Comparison of ENCODE assay signal across 9 mouse cellular contexts in the genomic region with DNA sequence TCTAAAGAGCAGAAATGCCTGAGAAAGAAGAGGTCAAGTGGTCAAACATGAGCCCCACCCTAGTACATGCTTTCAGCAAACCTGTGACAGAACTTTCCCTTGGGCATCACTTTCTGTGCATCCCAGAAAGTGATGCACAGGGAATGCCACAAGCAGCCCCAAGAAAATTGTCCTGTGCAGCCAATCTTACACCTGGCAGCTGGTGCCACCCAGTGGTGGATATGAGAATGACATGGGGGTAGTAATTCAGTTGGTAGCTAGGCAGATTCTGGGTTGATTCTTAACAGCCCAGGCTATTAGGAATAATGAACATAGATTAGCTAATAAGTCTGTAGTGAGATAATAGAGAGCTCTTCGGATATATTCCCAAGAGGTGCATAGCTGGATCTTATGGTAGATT.
DNase-seq lines count a peak whose midpoint lies in the region; ATAC-seq lines count a peak whose summit lies in the region.
"Had no signal": no experiment of that assay in that cellular context is flagged by ENCODE, and none has a peak within 500 bp of the region (broad histone marks: within the 10 kb centered on the region; RNA-seq: fewer than 3 reads in every experiment).

No protein-coding gene starts in this region.

- H3K27me3 ChIP-seq in liver, embryonic 13.5 days, result no peaks in the 10 kb centered on the region
- H3K27me3 ChIP-seq: heart, embryonic 15.5 days had no signal

- no peak overlapping the region for H3K27ac ChIP-seq in liver, embryonic 13.5 days
- H3K27ac ChIP-seq: heart, embryonic 15.5 days had no signal

- no peaks in the 10 kb centered on the region for H3K36me3 ChIP-seq in liver, embryonic 13.5 days
- H3K36me3 ChIP-seq: heart, embryonic 15.5 days had no signal

- H3K4me1 ChIP-seq in liver, embryonic 13.5 days (replicated peaks), result no peaks in the 10 kb centered on the region

- H3K4me2 ChIP-seq in liver, embryonic 13.5 days, result no peak overlapping the region
- H3K4me2 ChIP-seq: heart, embryonic 15.5 days had no signal

- WGBS in liver, embryonic 13.5 days (ENCODE audit: insufficient replicate concordance), result 3% methylated on average over 1 of the region's 1 CpGs

- H3K9me3 ChIP-seq in liver, embryonic 13.5 days (replicated peaks), result no peaks in the 10 kb centered on the region
- H3K9me3 ChIP-seq: heart, embryonic 15.5 days had no signal

- no peak for ATAC-seq in liver, embryonic 13.5 days (ENCODE audit: low read depth)

- peak; percentile 43 for DNase-seq in A20 (ENCODE audit: low read depth, low spot score)
- peak; percentile 41 for DNase-seq in Muller cell, postnatal 12 days (ENCODE audit: inconsistent ontology term)
- DNase-seq in cerebellum, adult 8-10 months, result peak; percentile 83
- DNase-seq in gastrocnemius, adult 18-20 months (ENCODE audit: low spot score), result peak; percentile 64
- peak; percentile 85 for DNase-seq in kidney, postnatal 10 days
- DNase-seq in liver, embryonic 13.5 days, result peak; percentile 16
- peak; percentile 72 for DNase-seq in retina, postnatal 1 day
- peak; percentile 46 for DNase-seq in urinary bladder, adult 2 months (ENCODE audit: low spot score)

- no peak overlapping the region for H3K4me3 ChIP-seq in liver, embryonic 13.5 days (replicated peaks)
- H3K4me3 ChIP-seq: heart, embryonic 15.5 days had no signal

- no peak overlapping the region for H3K9ac ChIP-seq in liver, embryonic 13.5 days
- H3K9ac ChIP-seq: heart, embryonic 15.5 days had no signal

Comparison
In these comparisons a context has a peak if more than half of its experiments do, and no peak if none do; other contexts are left out.
1. DNase-seq: peak in every context shown above with its lines; median percentile 85 in kidney, postnatal 10 days; 83 in cerebellum, adult 8-10 months; 72 in retina, postnatal 1 day; 64 in gastrocnemius, adult 18-20 months; 46 in urinary bladder, adult 2 months; 43 in A20; 41 in Muller cell, postnatal 12 days; 16 in liver, embryonic 13.5 days.